Mouse (Mus musculus): Measurements from ENCODE around the gene Olfr658.

GRCm38 (mm10) chr7:104624494-104624893 is 22.6 kb downstream of the Olfr658 start, which contains the start of gene Olfr657:
- TF ChIP-seq EP300 (IDR thresholded peaks at IDR 0.05; ENCODE audit: low read depth in 1 of 2, low read length in 2 of 2): no peak
- TF ChIP-seq E2F4 (IDR thresholded peaks at IDR 0.05; ENCODE audit: borderline replicate concordance, low read depth, low read length): no peak
- no peak for TF ChIP-seq RAD21 (IDR thresholded peaks at IDR 0.05; ENCODE audit: low read depth, low read length)
- no peak for TF ChIP-seq CTCF (IDR thresholded peaks at IDR 0.05 in 2 of 3, conservative IDR thresholded peaks at IDR 0.05 in 1 of 3; ENCODE audit: control insufficient read depth in 1 of 3, insufficient read depth in 1 of 3, low read depth in 2 of 3, low read length in 3 of 3, poor library complexity in 1 of 3, severe bottlenecking in 1 of 3)
- no peak for TF ChIP-seq CHD2 (IDR thresholded peaks at IDR 0.05; ENCODE audit: low read length)
- TF ChIP-seq MEF2A (IDR thresholded peaks at IDR 0.05; ENCODE audit: extremely low read depth, insufficient replicate concordance, low read depth, low read length, poor library complexity, severe bottlenecking): no peak
- no peak for TF ChIP-seq POLR2AphosphoS2 (IDR thresholded peaks at IDR 0.05; ENCODE audit: low read length)
- no peak for TF ChIP-seq TCF12 (IDR thresholded peaks at IDR 0.05; ENCODE audit: low read depth, low read length)
- no peak for TF ChIP-seq POLR2A (IDR thresholded peaks at IDR 0.05; ENCODE audit: control insufficient read depth in 1 of 2, insufficient read depth in 1 of 2, low read depth in 1 of 2, low read length in 2 of 2, poor library complexity in 1 of 2)
- no peak for TF ChIP-seq ZNF384 (IDR thresholded peaks at IDR 0.05; ENCODE audit: low read depth, low read length)
- no peak for TF ChIP-seq NELFE (IDR thresholded peaks at IDR 0.05; ENCODE audit: low read depth, low read length)
- TF ChIP-seq SMC3 (IDR thresholded peaks at IDR 0.05; ENCODE audit: low read depth, low read length): no peak
- no peak for TF ChIP-seq GATA1 (IDR thresholded peaks at IDR 0.05; ENCODE audit: low read depth, low read length)
- TF ChIP-seq TAL1 (IDR thresholded peaks at IDR 0.05; ENCODE audit: low read length): no peak

All from MEL (cell line).